Mouse (Mus musculus) small intestine, adult 2 months (tissue): ENCODE measurements around the gene Srsf4.

Experiments used
- CTCF ChIP-seq: fragments of 200-500 bp; IDR thresholded peaks from 2 replicates; pipeline ENCODE4 v1.5.1; 2012; ENCODE audit warnings: low read depth, mild to moderate bottlenecking, control low read depth, inconsistent platforms, low read length, moderate library complexity, mixed read lengths; ENCODE audit not compliant: insufficient replicate concordance, insufficient read length; ENCODE audit errors: extremely low read depth
- POLR2A ChIP-seq: fragments of 200-500 bp; IDR thresholded peaks from 2 replicates; pipeline ENCODE4 v1.6.1; 2012; ENCODE audit warnings: low read depth, mild to moderate bottlenecking, control low read depth, inconsistent platforms, low read length, moderate library complexity

GRCm38 (mm10) chr4:131897787-131898186 is 24.4 kb downstream of the Srsf4 start:
- TF ChIP-seq CTCF (no peak), POLR2A (no peak)
